Mouse (Mus musculus) megakaryocyte, embryonic 14.5 days (primary cell): Measurements from ENCODE around the gene Hoxa9. TPM values are rescaled to one million over a fixed set of nuclear protein-coding genes. Genes with fewer than 3 reads are reported as not detected.

Experiments
- H3K27me3 ChIP-seq: replicated peaks from 2 replicates; pipeline ENCODE3; 2012; ENCODE audit warnings: inconsistent platforms
- H3K36me3 ChIP-seq: replicated peaks from 2 replicates; pipeline ENCODE3; 2012; ENCODE audit warnings: low read length, inconsistent platforms, mixed read lengths
- H3K4me1 ChIP-seq: 2 replicates; pipeline ENCODE4 v1.6.1; 2012; ENCODE audit warnings: inconsistent platforms
- H3K4me3 ChIP-seq: replicated peaks from 2 replicates; pipeline ENCODE3; 2012; ENCODE audit warnings: moderate library complexity, mild to moderate bottlenecking, inconsistent platforms
- H3K9me3 ChIP-seq: 2 replicates; pipeline ENCODE4 v1.6.1; 2012; ENCODE audit warnings: inconsistent platforms
- FLI1 ChIP-seq: IDR thresholded peaks from 2 replicates; pipeline ENCODE4 v1.6.1; 2012; ENCODE audit warnings: low read length, inconsistent platforms, mixed read lengths
- GATA1 ChIP-seq: IDR thresholded peaks from 3 replicates; pipeline ENCODE4 v1.6.1; 2012; ENCODE audit warnings: mixed read lengths, low read length, inconsistent platforms, borderline replicate concordance
- polyA plus RNA-seq: library from polyadenylated mRNA; stranded (reverse); fragments of >175 nt; gene quantifications from 2 replicates; pipeline ENCODE4 v1.2.3, GENCODE M21; 2012; ENCODE audit warnings: low replicate concordance; ENCODE audit not compliant: insufficient read depth

Hoxa9 gene
- polyA plus RNA-seq, 1 experiment = 3.8 TPM

DNA sequence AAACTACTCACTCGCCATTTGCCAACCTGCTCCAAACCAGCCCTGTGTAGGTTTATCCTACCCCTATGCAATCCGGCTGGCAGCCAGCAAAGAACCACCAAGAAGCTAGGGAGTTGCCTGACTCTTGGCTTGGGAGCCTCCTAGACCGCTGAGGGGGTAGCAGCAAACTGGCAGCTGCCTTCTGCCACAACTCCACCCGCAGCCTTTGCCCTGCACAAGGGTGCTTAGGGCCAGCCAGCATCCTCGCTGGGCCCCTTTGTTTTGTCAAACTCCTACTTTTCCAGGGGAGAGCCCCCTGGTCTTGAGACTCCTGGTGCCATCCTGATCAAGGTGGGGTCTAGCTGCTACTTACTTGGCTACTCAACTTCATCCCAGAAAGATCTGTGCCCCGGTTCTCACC, 46.2 kb downstream of the Hoxa9 start:
- H3K27me3 ChIP-seq = peaks cover 43% of the 10 kb centered on the region
- no peaks in the 10 kb centered on the region for H3K9me3 ChIP-seq
- TF ChIP-seq GATA1 (no peak), FLI1 (no peak)
- no peaks in the 10 kb centered on the region for H3K36me3 ChIP-seq
- no peaks in the 10 kb centered on the region for H3K4me1 ChIP-seq
- no peak overlapping the region for H3K4me3 ChIP-seq

- TF ChIP-seq FLI1 (no peak), GATA1 (no peak)
- H3K36me3 ChIP-seq = no peaks in the 10 kb centered on the region
- H3K4me1 ChIP-seq = no peaks in the 10 kb centered on the region
- peaks cover 48% of the 10 kb centered on the region for H3K27me3 ChIP-seq
- H3K9me3 ChIP-seq = no peaks in the 10 kb centered on the region
- no peak overlapping the region for H3K4me3 ChIP-seq
Measured at GRCm38 (mm10) chr6:52183311-52184080, 47.4 kb downstream of the Hoxa9 start.

DNA sequence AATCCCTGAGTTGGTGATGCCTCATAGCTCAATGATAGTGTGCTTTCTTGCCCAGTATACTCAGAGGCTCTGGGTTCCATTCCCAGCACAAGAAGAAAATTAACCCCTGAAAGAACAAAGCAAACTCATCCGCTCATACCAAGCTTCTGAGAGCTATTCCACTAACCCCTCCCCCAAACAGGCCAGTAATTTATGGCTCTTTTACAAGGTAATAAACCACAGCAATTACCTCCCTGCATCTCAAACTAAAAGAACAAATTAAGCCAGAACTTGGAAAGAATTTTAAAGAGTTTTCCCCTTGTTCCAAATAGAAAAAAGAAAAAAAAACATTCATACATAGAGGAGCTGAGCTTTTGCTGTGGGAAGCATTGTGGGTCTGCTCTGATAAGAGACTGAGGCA, 48.1 kb downstream of the Hoxa9 start:
- no peaks in the 10 kb centered on the region for H3K36me3 ChIP-seq
- no peak overlapping the region for H3K4me3 ChIP-seq
- H3K4me1 ChIP-seq = no peaks in the 10 kb centered on the region
- peaks cover 49% of the 10 kb centered on the region for H3K27me3 ChIP-seq
- 0 out of 2 replicates have a peak, but pooled peaks cover 2% of the 10 kb centered on the region for H3K9me3 ChIP-seq
- TF ChIP-seq FLI1 = no peak
- TF ChIP-seq GATA1 = no peak

DNA sequence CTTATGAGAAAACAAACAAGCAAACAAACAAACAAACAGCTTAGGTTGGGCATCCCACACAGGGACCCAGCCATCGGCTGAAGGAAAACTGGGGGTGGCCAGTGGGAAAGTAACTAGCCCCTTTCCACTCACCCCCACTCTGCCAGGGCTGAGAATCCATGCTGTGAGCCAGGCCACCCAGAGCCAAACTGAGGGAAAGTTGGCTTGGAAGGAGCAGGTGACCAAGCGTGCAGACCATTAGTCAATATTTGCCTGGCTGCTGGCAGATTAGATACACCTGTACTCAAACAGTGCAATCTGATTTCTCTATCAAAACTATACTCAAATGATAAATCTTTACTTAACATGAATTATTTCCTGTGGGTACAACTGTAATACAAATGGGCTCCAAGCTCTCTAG, 48.9 kb downstream of the Hoxa9 start:
- H3K4me1 ChIP-seq = no peaks in the 10 kb centered on the region
- H3K27me3 ChIP-seq = peaks cover 55% of the 10 kb centered on the region
- H3K36me3 ChIP-seq = no peaks in the 10 kb centered on the region
- peaks cover 7% of the 10 kb centered on the region; the same call in 1 of the 2 replicates for H3K9me3 ChIP-seq
- no peak for TF ChIP-seq GATA1
- TF ChIP-seq FLI1 = no peak
- H3K4me3 ChIP-seq = no peak overlapping the region

DNA sequence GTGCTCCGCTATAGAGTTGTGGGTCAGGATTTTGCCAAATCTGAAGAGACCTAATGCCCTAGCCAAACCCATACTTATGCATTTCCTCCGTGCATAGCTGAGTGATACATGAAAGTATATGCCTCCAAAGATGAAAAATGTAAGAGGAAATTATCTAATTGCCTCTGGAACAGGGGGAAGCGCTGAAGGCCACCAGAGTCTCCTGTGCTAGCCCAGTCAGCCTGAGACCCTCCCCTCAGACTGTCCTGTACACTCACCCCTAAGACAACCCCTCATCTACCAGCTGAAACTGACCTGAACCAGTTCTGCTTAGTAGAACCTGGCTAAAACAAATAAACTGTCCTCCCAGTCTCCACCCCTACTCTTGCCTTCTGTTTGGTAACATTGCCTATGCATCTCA, 50.2 kb downstream of the Hoxa9 start:
- peaks cover 53% of the 10 kb centered on the region for H3K27me3 ChIP-seq

DNA sequence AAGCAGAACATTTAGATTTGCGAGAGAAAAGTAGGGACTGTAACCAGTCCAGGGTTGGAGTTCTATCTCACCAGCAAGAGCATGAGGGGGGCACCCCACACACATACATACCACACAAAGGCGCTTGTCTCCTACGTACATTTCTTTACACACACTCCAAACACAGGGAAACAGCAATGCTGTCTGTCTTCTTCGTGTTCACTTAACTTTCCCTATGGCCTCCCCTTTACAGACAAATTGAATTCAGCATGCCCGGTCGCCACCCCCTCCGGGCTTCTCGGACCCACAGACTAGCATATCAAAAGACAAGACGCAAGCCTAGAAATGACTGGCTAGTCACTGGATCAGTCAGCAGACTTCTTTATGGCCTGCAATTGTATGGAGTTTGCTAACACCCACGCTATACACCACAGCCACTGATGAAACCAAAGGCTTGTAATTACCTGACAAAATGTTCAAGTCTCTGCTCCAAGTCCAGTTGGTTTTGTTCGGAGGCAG, 50.6 kb downstream of the Hoxa9 start:
- no peaks in the 10 kb centered on the region for H3K4me1 ChIP-seq
- H3K36me3 ChIP-seq = no peaks in the 10 kb centered on the region
- peaks cover 54% of the 10 kb centered on the region for H3K27me3 ChIP-seq
- TF ChIP-seq FLI1 (no peak), GATA1 (no peak)
- H3K4me3 ChIP-seq = no peak overlapping the region
- peaks cover 18% of the 10 kb centered on the region for H3K9me3 ChIP-seq

More for the DNA sequence above, 50.2 kb downstream of the Hoxa9 start:
- Histone ChIP-seq H3K4me1 (no peaks in the 10 kb centered on the region), H3K9me3 (peaks cover 16% of the 10 kb centered on the region), H3K36me3 (no peaks in the 10 kb centered on the region), H3K4me3 (no peak overlapping the region)
- TF ChIP-seq FLI1 (no peak), GATA1 (no peak)

DNA sequence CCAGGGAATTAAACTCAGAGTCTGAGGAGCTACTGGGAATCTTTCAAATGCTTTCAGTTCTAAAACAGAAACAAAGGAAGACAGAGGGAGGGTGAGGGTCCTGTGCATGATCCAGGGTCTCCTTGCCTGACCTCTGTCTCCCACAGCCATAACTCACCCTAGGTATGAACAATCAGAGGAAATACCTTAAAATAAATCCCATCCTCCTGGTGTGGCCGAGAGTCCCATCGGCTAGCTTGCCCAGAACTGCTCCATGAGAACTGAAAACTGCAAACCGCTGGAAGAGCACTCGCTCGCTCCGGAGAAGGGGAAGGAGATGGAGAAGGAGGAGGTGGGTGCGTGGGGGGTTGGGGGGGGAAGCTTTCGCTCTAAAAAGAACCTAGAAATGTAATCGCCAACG, 51.2 kb downstream of the Hoxa9 start:
- no peaks in the 10 kb centered on the region for H3K4me1 ChIP-seq
- no peak overlapping the region for H3K4me3 ChIP-seq
- H3K9me3 ChIP-seq = peaks cover 22% of the 10 kb centered on the region
- peaks cover 56% of the 10 kb centered on the region for H3K27me3 ChIP-seq
- no peaks in the 10 kb centered on the region for H3K36me3 ChIP-seq
- TF ChIP-seq FLI1 = no peak
- TF ChIP-seq GATA1 = no peak

GRCm38 (mm10) chr6:52178918-52179665, 51.8 kb downstream of the Hoxa9 start:
- Histone ChIP-seq H3K9me3 (peaks cover 22% of the 10 kb centered on the region), H3K27me3 (peaks cover 51% of the 10 kb centered on the region), H3K4me1 (no peaks in the 10 kb centered on the region), H3K36me3 (no peaks in the 10 kb centered on the region), H3K4me3 (no peak overlapping the region)
- TF ChIP-seq GATA1 (no peak), FLI1 (no peak)

DNA sequence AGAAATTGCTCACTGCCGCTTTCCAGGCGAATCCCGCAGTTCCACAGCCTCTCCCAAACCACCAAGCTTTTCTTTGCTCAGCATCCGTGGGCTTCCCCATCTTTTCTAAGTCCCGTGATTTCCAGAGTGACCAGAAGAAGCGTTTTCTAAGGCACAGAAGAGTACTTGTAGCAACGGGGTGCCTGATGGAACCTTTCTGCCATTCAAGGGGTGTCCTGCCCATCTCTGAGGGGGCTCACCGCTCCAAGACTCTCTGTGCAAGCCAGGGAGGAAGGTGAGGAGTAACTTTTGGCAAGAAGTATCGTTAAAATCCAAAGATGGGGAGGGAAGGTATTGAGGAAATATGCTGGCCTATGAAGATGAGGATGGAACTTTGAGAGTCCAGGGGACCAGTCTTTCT, 53.1 kb downstream of the Hoxa9 start:
- H3K4me1 ChIP-seq = no peaks in the 10 kb centered on the region
- no peak overlapping the region for H3K4me3 ChIP-seq
- TF ChIP-seq FLI1 = no peak
- TF ChIP-seq GATA1 = no peak
- no peaks in the 10 kb centered on the region for H3K36me3 ChIP-seq
- peaks cover 22% of the 10 kb centered on the region for H3K9me3 ChIP-seq
- H3K27me3 ChIP-seq = peaks cover 45% of the 10 kb centered on the region

DNA sequence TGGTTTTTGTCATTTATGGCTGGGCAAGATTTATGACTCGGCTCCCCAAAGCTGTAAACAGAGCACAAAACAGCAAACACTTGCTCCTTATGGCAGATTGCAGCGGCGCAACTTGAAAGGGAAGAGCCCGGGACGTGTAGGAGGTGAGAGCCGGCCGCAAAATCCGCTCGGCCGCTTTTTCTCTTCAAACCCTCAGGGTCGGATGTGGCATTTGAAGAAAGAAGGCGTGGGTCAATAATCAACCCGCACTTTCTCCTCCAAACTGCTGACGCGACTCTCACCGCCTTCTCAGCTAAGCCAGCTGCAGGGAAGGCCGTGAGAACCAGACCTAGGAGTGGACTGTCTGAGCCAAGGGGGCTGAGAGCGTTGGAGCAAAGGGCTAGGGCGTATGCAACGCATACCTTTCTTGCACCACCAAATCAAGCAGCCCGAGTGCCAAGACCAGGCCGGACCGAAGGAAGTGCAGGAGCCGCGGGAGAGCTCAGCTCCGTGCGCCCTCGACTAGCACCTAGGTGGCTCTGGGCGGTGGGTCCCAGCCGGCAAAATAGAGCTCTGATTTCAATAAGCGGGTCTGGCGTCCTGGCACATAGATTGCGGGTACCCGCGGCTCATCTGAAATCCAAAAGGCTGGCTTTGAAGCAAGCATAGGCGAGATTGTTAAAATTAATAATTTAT, 53.7 kb downstream of the Hoxa9 start, which contains the start of gene 5730596B20Rik:
5730596B20Rik (plus strand) TSS at position 438 of the 675 bp plus-strand sequence.
- Histone ChIP-seq H3K4me1 (no peaks in the 10 kb centered on the region), H3K4me3 (no peak within 1 kb of the TSS), H3K27me3 (peaks cover 49% of the 10 kb centered on the region), H3K9me3 (peaks cover 28% of the 10 kb centered on the region), H3K36me3 (no peaks in the 10 kb centered on the region)
- TF ChIP-seq GATA1 = no peak
- no peak for TF ChIP-seq FLI1
